Comparison of ENCODE assay signal across 23 mouse cellular contexts in genomic region chr3:86386246-86386645, GRCm38 (mm10).
"Had no signal": no experiment of that assay in that cellular context is flagged by ENCODE, and none has a peak within 500 bp of the region (broad histone marks: within the 10 kb centered on the region; RNA-seq: fewer than 3 reads in every experiment).

No protein-coding gene starts in this region.

- ATAC-seq: midbrain, embryonic 15.5 days had no signal

- H3K4me3 ChIP-seq: kidney, embryonic 15.5 days; left cerebral cortex, adult 2 months; limb, embryonic 15.5 days; lung, embryonic 15.5 days; midbrain, embryonic 12.5 days; midbrain, embryonic 15.5 days; myocyte; neural tube, embryonic 13.5 days had no signal

- H3K9me3 ChIP-seq: kidney, embryonic 15.5 days; limb, embryonic 15.5 days; lung, embryonic 15.5 days; midbrain, embryonic 12.5 days; midbrain, embryonic 15.5 days; neural tube, embryonic 13.5 days had no signal

- DNase-seq: kidney, adult 11 months; kidney, adult 8-10 months; kidney, postnatal 10 days; kidney, postnatal 36 days; layer of hippocampus, postnatal 36 days; left cerebral cortex, postnatal 4 days; lung, adult 18-20 months; lung, postnatal 14 days; lung, postnatal 4 days; retina, postnatal 1 day; right cerebral cortex, postnatal 25 days; thymus, adult 18-20 months; thymus, postnatal 36 days had no signal

- H3K4me2 ChIP-seq: kidney, embryonic 15.5 days; limb, embryonic 15.5 days; liver, embryonic 11.5 days; lung, embryonic 15.5 days; midbrain, embryonic 12.5 days; midbrain, embryonic 15.5 days; neural tube, embryonic 13.5 days had no signal

- H3K4me1 ChIP-seq: kidney, embryonic 15.5 days; limb, embryonic 15.5 days; lung, embryonic 15.5 days; midbrain, embryonic 12.5 days; midbrain, embryonic 15.5 days had no signal

- H3K27ac ChIP-seq: kidney, embryonic 15.5 days; left cerebral cortex, adult 2 months; limb, embryonic 15.5 days; liver, embryonic 14.5 days; lung, embryonic 15.5 days; midbrain, embryonic 12.5 days; midbrain, embryonic 15.5 days; neural tube, embryonic 13.5 days had no signal

- H3K36me3 ChIP-seq: kidney, embryonic 15.5 days; limb, embryonic 15.5 days; lung, embryonic 15.5 days; midbrain, embryonic 12.5 days; midbrain, embryonic 15.5 days; neural tube, embryonic 13.5 days had no signal

- H3K9ac ChIP-seq: kidney, embryonic 15.5 days; limb, embryonic 15.5 days; liver, embryonic 14.5 days; lung, embryonic 15.5 days; midbrain, embryonic 12.5 days; midbrain, embryonic 15.5 days; neural tube, embryonic 13.5 days had no signal

- H3K27me3 ChIP-seq: kidney, embryonic 15.5 days; limb, embryonic 15.5 days; lung, embryonic 15.5 days; midbrain, embryonic 12.5 days; midbrain, embryonic 15.5 days; neural tube, embryonic 13.5 days had no signal
